7 mouse cellular contexts compared by ENCODE assay signal in genomic region chr5:71656771-71657170, GRCm38 (mm10). TPM values are rescaled to one million over a fixed set of nuclear protein-coding genes. Genes with fewer than 3 reads are reported as not detected.
DNase-seq lines count a peak whose midpoint lies in the region; ATAC-seq lines count a peak whose summit lies in the region.

No protein-coding gene starts in this region.

- peak overlapping the region; percentile 97 for H3K4me2 ChIP-seq in forebrain, embryonic 12.5 days
- peak overlapping the region; percentile 94 for H3K4me2 ChIP-seq in neural tube, embryonic 15.5 days

- no peak overlapping the region for H3K27ac ChIP-seq in forebrain, embryonic 12.5 days
- no peak overlapping the region for H3K27ac ChIP-seq in neural tube, embryonic 15.5 days (replicated peaks)

- H3K27me3 ChIP-seq in forebrain, embryonic 12.5 days = peaks cover 32% of the 10 kb centered on the region
- peaks cover 4% of the 10 kb centered on the region for H3K27me3 ChIP-seq in neural tube, embryonic 15.5 days (replicated peaks)

- peak overlapping the region; percentile 58 for H3K4me3 ChIP-seq in forebrain, embryonic 12.5 days (replicated peaks)
- H3K4me3 ChIP-seq in neural tube, embryonic 15.5 days (replicated peaks) = peak overlapping the region; percentile 67

- no peaks in the 10 kb centered on the region for H3K36me3 ChIP-seq in forebrain, embryonic 12.5 days (replicated peaks)
- H3K36me3 ChIP-seq in neural tube, embryonic 15.5 days = no peaks in the 10 kb centered on the region

- DNase-seq in ovary, postnatal 36 days (ENCODE audit: low spot score) = peak; percentile 6
- no peak for DNase-seq in ovary, adult 18-20 months (ENCODE audit: low spot score)
- peak; percentile 14 to 38 for DNase-seq in layer of hippocampus, postnatal 14 days (ENCODE audit: low spot score in 2 of 2)
- no peak for DNase-seq in spleen, postnatal 10 days (ENCODE audit: low spot score in 2 of 2)

- no peak overlapping the region for H3K9ac ChIP-seq in forebrain, embryonic 12.5 days
- H3K9ac ChIP-seq in neural tube, embryonic 15.5 days (replicated peaks) = peak overlapping the region; percentile 54

- no peak for ATAC-seq in forebrain, embryonic 12.5 days (ENCODE audit: low FRiP score)
- ATAC-seq in neural tube, embryonic 15.5 days (ENCODE audit: low FRiP score) = no peak
- ATAC-seq in megakaryocyte progenitor cell, adult 5-6 weeks (replicated peaks; ENCODE audit: poor library complexity) = no peak

- 4% methylated on average over 10 of the region's 10 CpGs for WGBS in forebrain, embryonic 12.5 days
- 11% methylated on average over 10 of the region's 10 CpGs for WGBS in neural tube, embryonic 15.5 days

- H3K4me1 ChIP-seq in forebrain, embryonic 12.5 days = peaks cover 16% of the 10 kb centered on the region; the same call in 1 of the 2 replicates
- H3K4me1 ChIP-seq in neural tube, embryonic 15.5 days = peaks cover 17% of the 10 kb centered on the region

- H3K9me3 ChIP-seq in forebrain, embryonic 12.5 days = no peaks in the 10 kb centered on the region
- H3K9me3 ChIP-seq in neural tube, embryonic 15.5 days (replicated peaks) = no peaks in the 10 kb centered on the region

RNA-seq across cellular contexts. Expression of gene Gabrb1, which starts 1.1 kb away (rescaled TPM):
- 1.6 and 2.0 TPM in 2 replicates for polyA plus RNA-seq in forebrain, embryonic 12.5 days (2016; fragmentation: Nextera tagmentation; extraction: Ambion mirVana)
- 100 to 1,000 TPM; 119 to 126 TPM for total RNA-seq in layer of hippocampus, postnatal 14 days (2021)
- polyA plus RNA-seq in neural tube, embryonic 15.5 days (2015; fragmentation: Nextera tagmentation; extraction: Ambion mirVana) = 33.1 and 35.5 TPM in 2 replicates
- total RNA-seq in megakaryocyte progenitor cell, adult 5-6 weeks (2015) = not detected in 2 replicates
- total RNA-seq in megakaryocyte progenitor cell, adult 5-6 weeks (2017) = not detected in 2 replicates

RNA-seq across cellular contexts. Expression of gene Gabra4, which starts 1.3 kb away (rescaled TPM):
- 3.7 and 4.5 TPM in 2 replicates for polyA plus RNA-seq in forebrain, embryonic 12.5 days (2016; fragmentation: Nextera tagmentation; extraction: Ambion mirVana)
- total RNA-seq in layer of hippocampus, postnatal 14 days (2021) = 10 to 100 TPM; 59.2 to 63.5 TPM
- 21.2 and 22.1 TPM in 2 replicates for polyA plus RNA-seq in neural tube, embryonic 15.5 days (2015; fragmentation: Nextera tagmentation; extraction: Ambion mirVana)
- total RNA-seq in megakaryocyte progenitor cell, adult 5-6 weeks (2015) = not detected in 2 replicates
- total RNA-seq in megakaryocyte progenitor cell, adult 5-6 weeks (2017) = not detected in 2 replicates

Comparison
In these comparisons a context has a peak if more than half of its experiments do, and no peak if none do; other contexts are left out.
1. DNase-seq: peak in ovary, postnatal 36 days (single experiment) and layer of hippocampus, postnatal 14 days (2 of 2); none in ovary, adult 18-20 months (single experiment) and spleen, postnatal 10 days (0 of 2).
2. RNA of gene Gabrb1, which starts 1.1 kb away (total RNA-seq): 119 to 126 TPM in layer of hippocampus, postnatal 14 days; not detected in megakaryocyte progenitor cell, adult 5-6 weeks; every median in the first group is over 100 times any median in the second.
3. RNA of gene Gabra4, which starts 1.3 kb away (total RNA-seq): 59.2 to 63.5 TPM in layer of hippocampus, postnatal 14 days; not detected in megakaryocyte progenitor cell, adult 5-6 weeks; every median in the first group is over 10 times any median in the second.